Mouse (Mus musculus): Measurements from ENCODE around the gene Gm3194.
"Not testable (repeated sequence)": the region's sequence is repeated elsewhere in the genome, so short reads cannot be mapped to it uniquely, and the experiment has no call there.

Gm3194 gene

DNA sequence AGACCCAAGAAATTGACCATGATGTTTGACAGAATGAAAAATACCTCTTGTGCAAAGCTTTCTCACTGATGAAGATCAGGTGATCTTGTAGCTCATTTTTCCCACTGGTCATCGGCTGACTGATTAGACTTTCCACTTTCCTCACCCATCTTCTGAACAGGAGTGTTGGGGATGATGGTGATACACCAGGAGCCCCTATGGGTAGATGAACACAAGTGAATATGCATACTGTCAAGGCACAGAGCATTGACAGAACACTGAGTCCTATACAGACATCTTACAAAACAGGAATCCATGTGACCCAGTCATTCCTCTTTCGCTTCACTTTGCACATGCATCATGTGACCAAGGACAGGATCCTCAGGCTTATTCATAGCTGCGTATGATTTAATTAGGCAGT lies at the start of gene Gm3194:
Gene Gm3194, minus strand, starts transcription at position 101 of the 400 bp plus-strand sequence.
- DNase-seq (ENCODE audit: low read depth, low spot score): not testable (repeated sequence)

DNA sequence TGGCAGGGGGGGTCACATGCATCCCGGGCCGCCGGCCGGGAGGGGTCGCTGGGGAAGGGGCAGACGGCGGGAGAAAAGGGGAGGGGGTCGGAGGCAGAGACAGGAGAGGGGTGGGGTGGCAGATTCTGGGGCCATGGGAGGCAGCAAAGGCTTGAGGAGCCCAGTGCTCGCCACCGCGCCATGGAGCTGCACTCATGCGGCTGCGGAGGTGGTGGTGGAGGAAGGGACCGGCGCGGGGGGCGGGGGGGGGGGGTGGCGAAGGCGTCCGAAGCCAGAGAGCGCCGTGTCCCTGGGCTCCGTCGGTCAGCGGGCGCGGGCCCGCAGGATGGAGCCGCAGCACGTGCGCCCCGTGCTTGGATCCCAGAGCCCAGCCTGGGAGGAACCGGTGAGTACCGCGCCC lies 46.1 kb upstream of the Gm3194 start, which contains the start of gene Gm3488:
Gene Gm3488, plus strand, starts transcription at position 301 of the 400 bp plus-strand sequence.
- DNase-seq (ENCODE audit: low read depth, low spot score): not testable (repeated sequence)

DNA sequence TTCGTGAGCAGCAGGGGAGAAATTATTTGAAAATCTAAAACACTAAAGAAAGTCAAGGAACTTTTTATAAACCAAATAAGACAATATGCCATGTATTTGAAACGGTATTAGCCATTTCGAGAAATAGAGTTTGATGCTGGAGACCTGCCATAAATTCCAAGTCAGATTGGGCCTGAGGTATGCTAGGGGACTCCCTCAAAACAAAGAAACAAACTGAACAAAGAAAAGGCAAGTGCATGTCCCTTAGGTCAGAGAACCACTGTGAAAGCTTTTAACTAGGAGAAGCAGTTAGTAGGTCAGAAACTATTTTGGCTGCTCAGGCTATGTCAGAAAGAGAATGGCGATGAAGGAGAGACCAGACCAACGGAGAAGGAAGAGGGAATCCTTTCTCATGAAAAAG lies 28.6 kb upstream of the Gm3194 start, which contains the start of gene Gm3187:
Gene Gm3187, plus strand, starts transcription at position 301 of the 400 bp plus-strand sequence.
- not testable (repeated sequence) for DNase-seq (ENCODE audit: low read depth, low spot score)

DNA sequence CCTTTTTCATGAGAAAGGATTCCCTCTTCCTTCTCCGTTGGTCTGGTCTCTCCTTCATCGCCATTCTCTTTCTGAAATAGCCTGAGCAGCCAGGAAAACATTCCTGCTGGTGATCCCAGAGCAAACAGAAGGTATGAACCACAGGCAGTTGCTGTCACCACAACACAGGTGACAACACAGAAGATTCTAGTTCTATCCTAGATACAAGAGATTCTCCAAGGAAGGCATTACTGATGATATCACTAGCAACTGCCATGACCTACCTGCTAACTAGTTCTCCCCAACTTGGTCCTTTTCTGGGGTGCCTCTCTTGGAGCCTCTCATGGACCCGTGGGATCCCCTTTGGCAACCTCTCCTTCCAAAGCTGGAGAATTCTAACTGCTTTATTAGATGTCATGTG lies 22.5 kb upstream of the Gm3194 start, which contains the start of gene Gm8246:
Gene Gm8246, minus strand, starts transcription at position 101 of the 400 bp plus-strand sequence.
- DNase-seq (ENCODE audit: low read depth, low spot score): not testable (repeated sequence)

DNA sequence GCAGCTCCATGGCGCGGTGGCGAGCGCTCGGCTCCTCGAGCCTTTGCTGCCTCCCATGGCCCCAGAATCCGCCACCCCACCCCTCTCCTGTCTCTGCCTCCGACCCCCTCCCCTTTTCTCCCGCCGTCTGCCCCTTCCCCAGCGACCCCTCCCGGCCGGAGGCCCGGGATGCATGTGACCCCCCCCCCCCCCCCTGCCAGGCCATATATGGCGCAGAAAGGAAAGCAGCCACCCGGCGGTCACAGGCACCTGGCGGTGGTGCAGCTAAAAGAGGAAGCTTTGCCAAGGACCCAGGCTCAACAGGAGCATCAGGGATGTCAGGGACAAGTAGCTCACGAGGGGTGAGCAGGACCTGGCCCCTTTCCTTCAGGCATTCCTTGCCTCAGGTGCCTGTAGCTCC lies 5.2 kb upstream of the Gm3194 start:
- DNase-seq (ENCODE audit: low read depth, low spot score): not testable (repeated sequence)

DNA sequence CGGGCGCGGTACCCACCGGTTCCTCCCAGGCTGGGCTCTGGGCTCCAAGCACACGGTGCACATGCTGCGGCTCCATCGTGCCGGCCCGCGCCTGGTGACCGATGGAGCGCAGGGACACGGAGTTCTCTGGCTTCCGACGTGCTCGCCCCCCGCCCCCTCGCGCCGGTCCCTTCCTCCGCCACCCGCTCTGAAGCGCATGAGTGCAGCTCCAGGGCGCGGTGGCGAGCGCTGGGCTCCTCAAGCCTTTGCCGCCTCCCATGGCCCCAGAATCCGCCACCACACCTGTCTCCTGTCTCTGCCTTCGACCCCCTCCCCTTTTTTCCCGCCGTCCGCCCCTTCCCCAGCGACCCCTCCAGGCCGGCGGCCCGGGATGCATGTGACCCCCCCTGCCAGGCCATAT lies 66.3 kb downstream of the Gm3194 start, which contains the start of gene Gm3500:
Gene Gm3500, minus strand, starts transcription at position 101 of the 400 bp plus-strand sequence.
- DNase-seq (ENCODE audit: low read depth, low spot score): not testable (repeated sequence)

All from c-Kit-negative CD71-positive TER-119-positive erythroid progenitor cells, embryonic 14.5 days (primary cell).